Mouse (Mus musculus) cerebellum, adult 2 months (tissue): ENCODE data around the gene Mchr1. TPM values are rescaled to one million over a fixed set of nuclear protein-coding genes. Genes with fewer than 3 reads are reported as not detected.

Experiments
- DNase-seq, 2 experiments: peaks; one replicate each; pipeline ENCODE4 v3.0.0; 2021
- H3K27ac ChIP-seq: fragments of 200-500 bp; 2 replicates; pipeline ENCODE4 v1.5.1; 2012; ENCODE audit warnings: low read length, control low read depth, inconsistent platforms; ENCODE audit not compliant: insufficient read depth
- H3K27me3 ChIP-seq: fragments of 200-500 bp; 2 replicates; pipeline ENCODE4 v1.6.1; 2012; ENCODE audit warnings: inconsistent platforms, mild to moderate bottlenecking, low read length, moderate library complexity; ENCODE audit not compliant: control insufficient read depth, insufficient read depth
- H3K4me1 ChIP-seq: fragments of 200-500 bp; 2 replicates; pipeline ENCODE4 v1.6.1; 2011; ENCODE audit warnings: low read length; ENCODE audit not compliant: control insufficient read depth, insufficient read depth
- H3K4me3 ChIP-seq: fragments of 200-500 bp; replicated peaks from 2 replicates; pipeline ENCODE3; 2011; ENCODE audit warnings: mild to moderate bottlenecking, low read depth, low read length, control low read depth; ENCODE audit not compliant: insufficient read depth
- CTCF ChIP-seq: fragments of 200-500 bp; IDR thresholded peaks from 2 replicates; pipeline ENCODE4 v1.5.1; 2011; ENCODE audit warnings: low read depth, mild to moderate bottlenecking, control low read depth, low read length, moderate library complexity, borderline replicate concordance; ENCODE audit not compliant: insufficient read depth
- POLR2A ChIP-seq: fragments of 200-500 bp; IDR thresholded peaks from 2 replicates; pipeline ENCODE4 v1.6.1; 2011; ENCODE audit warnings: low read length, control low read depth, borderline replicate concordance; ENCODE audit not compliant: insufficient read depth
- WGBS: fragments of 180-500 bp; shearing (Covaris S2); methylation state at CpG from one replicate; pipeline ENCODE4 v1.1.7; 2018; 5-methylcytosine and 5-hydroxymethylcytosine counted together
- polyA plus RNA-seq: library from polyadenylated mRNA; depleted of rRNA; stranded (reverse); fragments of >200 nt; gene quantifications from 2 replicates; pipeline ENCODE4 v1.2.3, GENCODE M21; 2012; rRNA removed

The Mchr1 gene
- polyA plus RNA-seq, 1 experiment = 4.1 TPM

DNA sequence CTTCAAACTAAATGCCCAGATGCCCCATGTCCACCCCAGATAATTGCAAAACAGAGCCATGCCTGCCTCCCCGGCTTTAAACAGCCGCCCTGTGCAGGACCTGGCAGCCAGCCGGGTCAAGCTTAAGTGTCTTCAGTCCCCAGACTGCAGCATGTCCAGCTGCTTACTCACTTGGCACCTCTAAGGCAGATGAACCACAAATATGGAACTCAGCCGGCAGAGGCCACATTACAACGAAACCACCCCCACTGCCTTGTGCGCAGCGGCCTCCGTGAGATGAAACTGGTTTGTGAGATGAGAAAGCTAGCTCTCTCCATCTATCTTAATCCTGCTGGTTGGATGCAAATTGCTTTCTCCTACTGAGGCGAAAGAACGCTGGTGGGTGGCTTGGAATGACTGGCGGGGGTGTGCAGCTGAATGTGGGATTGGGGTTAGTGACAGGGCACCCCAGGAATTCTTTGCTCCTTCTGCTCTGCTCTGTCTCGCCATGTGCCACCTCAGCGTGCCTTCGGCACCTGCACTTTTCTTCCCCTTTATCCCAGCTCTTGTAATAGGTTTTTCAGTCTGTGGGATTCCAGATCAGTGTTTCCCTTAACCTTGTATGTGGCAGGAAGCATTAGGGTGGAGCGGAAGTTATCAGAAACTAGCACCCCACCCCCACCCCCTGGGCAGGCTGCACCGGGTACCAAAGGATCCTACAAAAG, 29.2 kb downstream of the Mchr1 start:
- H3K27me3 ChIP-seq = no peaks in the 10 kb centered on the region
- 15% methylated on average over 16 of the region's 16 CpGs for WGBS
- no peak overlapping the region for H3K4me3 ChIP-seq
- peaks cover 4% of the 10 kb centered on the region; the same call in 1 of the 2 replicates for H3K4me1 ChIP-seq
- H3K27ac ChIP-seq = no peak overlapping the region
- no peak for DNase-seq
- TF ChIP-seq CTCF = no peak
- no peak for TF ChIP-seq POLR2A

DNA sequence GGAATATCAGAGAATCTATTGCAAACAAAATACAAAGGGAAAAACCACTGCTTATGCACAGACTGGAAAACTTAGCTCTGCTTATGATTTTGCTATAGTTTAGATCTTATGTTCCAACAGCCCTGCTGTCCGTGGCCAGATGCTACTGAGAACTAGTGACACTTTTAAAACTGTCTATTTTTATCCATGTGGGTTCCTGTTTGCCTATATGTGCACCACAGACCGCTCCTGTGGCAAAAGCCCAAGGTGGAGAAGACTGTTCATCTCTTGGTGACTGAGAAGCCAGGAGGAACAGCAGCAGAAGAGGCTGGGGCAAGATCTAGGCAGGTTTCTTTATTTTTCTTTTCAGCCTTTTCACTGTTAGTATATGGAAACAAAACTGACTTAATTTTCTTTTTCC, 32.1 kb downstream of the Mchr1 start:
- Histone ChIP-seq H3K4me1 (peaks cover 7% of the 10 kb centered on the region; the same call in 1 of the 2 replicates), H3K27ac (no peak overlapping the region), H3K27me3 (no peaks in the 10 kb centered on the region), H3K4me3 (no peak overlapping the region)
- WGBS = 93% methylated on average over 2 of the region's 2 CpGs
- TF ChIP-seq CTCF (no peak), POLR2A (no peak)
- no peak for DNase-seq

DNA sequence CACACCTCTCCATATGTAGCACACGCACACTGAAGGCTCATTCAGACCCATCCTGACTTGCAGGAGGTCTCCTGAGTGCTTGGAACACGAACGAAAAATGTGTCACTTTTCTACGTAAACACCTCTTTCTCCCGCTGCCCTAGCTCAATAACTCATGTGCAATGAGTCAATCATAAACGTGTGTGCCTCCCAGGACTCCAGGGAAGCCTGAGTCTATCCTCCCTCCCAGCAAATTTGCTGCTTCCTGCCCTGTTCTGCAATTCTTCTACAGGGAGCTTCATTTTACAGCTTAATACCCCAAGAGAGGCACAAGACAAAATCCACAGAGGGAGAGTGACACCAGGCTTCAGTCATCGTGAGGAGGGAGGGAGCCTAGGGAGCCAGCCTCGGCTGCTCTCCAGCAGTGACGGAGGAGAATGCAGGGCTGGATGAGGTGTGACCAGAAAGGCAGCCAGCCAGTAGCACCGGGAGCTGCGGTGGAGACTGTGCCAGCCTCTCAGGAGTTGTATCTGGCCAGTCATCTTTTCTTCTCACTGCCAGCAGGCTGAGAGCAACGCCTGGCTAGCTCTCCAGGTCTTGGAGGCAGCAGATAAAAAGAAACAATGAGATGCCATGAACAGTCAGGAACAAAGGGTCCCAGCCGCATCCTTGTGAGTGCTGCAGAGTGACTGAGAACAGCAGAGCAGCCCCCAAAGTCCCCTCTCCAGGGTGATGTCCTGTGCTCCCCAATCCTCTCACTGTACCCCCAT, 37.2 kb downstream of the Mchr1 start:
- 7% methylated on average over 13 of the region's 13 CpGs for WGBS
- H3K27me3 ChIP-seq = no peaks in the 10 kb centered on the region
- peak; percentile 84 to 89 for DNase-seq
- no peak overlapping the region for H3K27ac ChIP-seq
- TF ChIP-seq POLR2A = no peak
- no peak for TF ChIP-seq CTCF
- H3K4me1 ChIP-seq = peaks cover 7% of the 10 kb centered on the region; the same call in 1 of the 2 replicates
- H3K4me3 ChIP-seq = peak overlapping the region; percentile 19

DNA sequence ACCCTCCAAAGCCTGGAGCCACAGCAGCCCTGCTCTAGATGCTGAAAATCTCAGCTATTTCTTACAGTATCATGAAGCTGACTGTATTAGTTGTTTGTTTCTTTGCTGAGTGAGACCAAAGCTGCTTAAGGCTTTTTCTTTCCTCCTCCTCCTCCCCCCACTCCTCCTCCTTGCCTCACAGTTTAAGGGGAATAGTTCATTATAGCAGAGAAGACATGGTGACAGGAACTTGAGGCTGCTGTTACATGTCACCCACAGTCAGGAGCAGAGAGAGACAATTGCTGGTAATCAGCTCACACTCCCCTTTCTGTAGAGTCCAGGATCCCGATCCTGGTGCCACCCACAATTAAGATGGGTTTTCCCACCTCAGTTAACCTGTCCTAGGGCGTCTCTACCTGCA, 38.1 kb downstream of the Mchr1 start:
- no peak overlapping the region for H3K4me3 ChIP-seq
- 93% methylated on average over 2 of the region's 2 CpGs for whole genome bisulfite sequencing
- TF ChIP-seq POLR2A = no peak
- no peak for TF ChIP-seq CTCF
- peaks cover 7% of the 10 kb centered on the region; the same call in 1 of the 2 replicates for H3K4me1 ChIP-seq
- DNase-seq = no peak
- no peak overlapping the region for H3K27ac ChIP-seq
- H3K27me3 ChIP-seq = no peaks in the 10 kb centered on the region

DNA sequence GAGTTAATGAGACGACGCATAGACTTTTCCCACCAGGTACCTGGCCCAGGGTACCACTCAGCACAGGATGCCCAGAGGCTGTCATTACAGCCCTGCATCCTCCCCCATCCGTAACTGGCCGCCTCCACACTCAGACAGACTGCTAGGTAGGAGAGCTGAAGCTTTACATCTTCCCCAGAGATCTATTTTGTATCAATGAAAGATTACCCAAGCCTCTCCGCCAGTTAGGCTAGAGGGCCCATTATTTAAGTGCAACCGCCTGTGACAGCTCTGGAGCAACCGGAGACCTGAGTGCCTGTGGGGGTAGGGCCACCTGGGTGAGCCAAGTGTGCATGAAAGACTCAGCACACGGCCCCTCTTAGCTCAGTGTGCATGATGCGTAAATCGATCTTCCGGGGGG, 42.6 kb downstream of the Mchr1 start:
- TF ChIP-seq POLR2A (no peak), CTCF (no peak)
- no peak overlapping the region for H3K27ac ChIP-seq
- DNase-seq = no peak

DNA sequence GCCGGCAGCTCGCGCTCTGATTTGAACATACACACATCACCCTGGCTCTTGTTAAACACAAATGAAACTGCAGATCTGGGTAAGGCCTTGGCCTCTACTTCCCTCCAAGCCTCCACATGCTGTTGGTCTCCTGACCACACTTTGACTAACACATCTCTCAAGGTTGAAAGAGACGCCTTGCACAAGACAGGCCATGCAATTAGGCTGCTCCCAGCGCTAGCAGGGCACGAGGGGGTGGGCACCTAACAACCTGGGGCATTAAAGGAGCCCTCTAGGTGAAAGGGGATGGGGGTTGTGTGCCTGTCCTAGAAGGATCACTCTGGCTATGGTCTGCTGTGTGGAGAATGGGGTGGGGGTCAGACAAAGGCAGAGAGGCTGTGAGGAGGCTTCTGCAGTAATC, 43.4 kb downstream of the Mchr1 start:
- 80% methylated on average over 6 of the region's 6 CpGs for WGBS
- Histone ChIP-seq H3K27me3 (no peaks in the 10 kb centered on the region; the same call in 1 of the 2 replicates), H3K27ac (no peak overlapping the region), H3K4me3 (no peak overlapping the region), H3K4me1 (no peaks in the 10 kb centered on the region)
- TF ChIP-seq POLR2A = no peak
- no peak for TF ChIP-seq CTCF
- DNase-seq = no peak

More for the DNA sequence above, 42.6 kb downstream of the Mchr1 start:
- Histone ChIP-seq H3K4me1 (peaks cover 1% of the 10 kb centered on the region; the same call in 1 of the 2 replicates), H3K4me3 (no peak overlapping the region), H3K27me3 (no peaks in the 10 kb centered on the region; the same call in 1 of the 2 replicates)
- WGBS = 39% methylated on average over 11 of the region's 11 CpGs

DNA sequence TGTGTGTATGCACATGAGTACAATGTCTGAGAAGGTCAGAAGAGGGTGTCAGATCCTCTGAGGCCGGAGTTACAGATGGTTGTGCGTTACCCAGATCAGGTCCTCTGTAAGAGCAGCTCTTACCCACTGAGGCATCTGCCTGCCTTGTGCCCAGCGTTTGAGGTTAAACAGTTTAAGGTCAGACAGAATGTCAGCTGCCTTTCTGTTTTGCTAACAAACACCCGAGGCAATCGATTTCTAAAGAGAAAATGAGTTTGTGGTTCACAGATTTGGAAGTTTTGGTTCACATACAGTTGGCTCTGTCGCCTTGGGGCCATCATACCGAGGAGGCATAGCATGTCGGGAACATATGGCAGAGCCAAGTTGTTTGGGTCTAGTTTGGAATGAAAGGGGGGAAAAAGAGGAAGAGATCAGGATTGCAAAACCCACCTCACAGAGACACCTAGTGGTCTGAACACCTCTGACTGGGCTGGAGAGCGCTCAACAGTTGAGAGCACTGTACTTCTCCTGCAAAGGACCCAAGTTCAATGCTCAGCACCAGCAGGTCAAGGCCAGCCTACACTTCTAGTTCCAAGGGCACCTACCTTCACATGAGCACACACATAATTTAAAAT, 48.9 kb downstream of the Mchr1 start:
- WGBS = 72% methylated on average over 9 of the region's 9 CpGs
- no peak for DNase-seq
- Histone ChIP-seq H3K4me1 (no peaks in the 10 kb centered on the region), H3K27me3 (no peaks in the 10 kb centered on the region), H3K4me3 (no peak overlapping the region), H3K27ac (no peak overlapping the region)
- TF ChIP-seq POLR2A (no peak), CTCF (no peak)

Other genes with a start within 250 kb of the Mchr1 start
- gene Mrtfa, start 44.7 kb upstream of the Mchr1 start, polyA plus RNA-seq = 20.0 and 20.8 TPM in 2 replicates
- 55.8 and 56.0 TPM in 2 replicates for gene Slc25a17, start 125.3 kb downstream of the Mchr1 start, polyA plus RNA-seq
- gene St13, start 164.6 kb downstream of the Mchr1 start, polyA plus RNA-seq = 75.6 and 85.3 TPM in 2 replicates
- gene Xpnpep3, start 164.6 kb downstream of the Mchr1 start, polyA plus RNA-seq = 7.3 and 9.0 TPM in 2 replicates
- gene Dnajb7, start 172.8 kb downstream of the Mchr1 start, polyA plus RNA-seq = 0.07 TPM in 1 of 2 replicates, not detected in the other
- 211 and 222 TPM in 2 replicates for gene Rbx1, start 230.8 kb downstream of the Mchr1 start, polyA plus RNA-seq